Comparison of ENCODE assay signal across 13 mouse cellular contexts in the genomic region with DNA sequence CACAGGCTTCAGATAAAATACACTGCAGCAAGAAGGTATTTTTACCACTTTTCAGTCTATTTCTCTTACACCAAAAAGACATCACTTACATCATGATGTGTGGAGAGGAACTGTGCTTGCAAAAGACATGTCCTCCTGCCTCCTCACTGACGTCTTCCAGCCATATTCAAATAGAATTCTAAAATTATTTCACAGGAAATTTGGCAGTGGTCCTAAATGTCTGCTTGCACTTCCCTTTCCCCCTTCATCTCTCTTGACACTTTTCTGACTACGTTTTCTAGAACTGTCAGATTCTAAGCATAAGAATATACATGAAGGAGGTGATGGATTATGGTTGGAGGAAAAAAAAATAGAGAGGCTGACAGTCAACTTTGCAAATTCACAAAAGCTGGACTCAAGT. TPM values are rescaled to one million over a fixed set of nuclear protein-coding genes. Genes with fewer than 3 reads are reported as not detected.
DNase-seq lines count a peak whose midpoint lies in the region; ATAC-seq and TF ChIP-seq lines count a peak whose summit lies in the region.
"Had no signal": no experiment of that assay in that cellular context is flagged by ENCODE, and none has a peak within 500 bp of the region (broad histone marks: within the 10 kb centered on the region; RNA-seq: fewer than 3 reads in every experiment).

No protein-coding gene starts in this region.

- 49% methylated on average over 2 of the region's 2 CpGs for WGBS in forebrain, embryonic 12.5 days
- WGBS in hindbrain, embryonic 10.5 days: 53% methylated on average over 2 of the region's 2 CpGs
- WGBS in neural tube, embryonic 13.5 days: 23% methylated on average over 2 of the region's 2 CpGs

- H3K36me3 ChIP-seq in forebrain, embryonic 12.5 days (replicated peaks): peaks cover 2% of the 10 kb centered on the region
- H3K36me3 ChIP-seq in hindbrain, embryonic 10.5 days: peaks cover 27% of the 10 kb centered on the region
- peaks cover 4% of the 10 kb centered on the region for H3K36me3 ChIP-seq in neural tube, embryonic 13.5 days

- no peak overlapping the region for H3K4me2 ChIP-seq in forebrain, embryonic 12.5 days
- no peak overlapping the region for H3K4me2 ChIP-seq in neural tube, embryonic 13.5 days

- no peak for ATAC-seq in forebrain, embryonic 12.5 days (ENCODE audit: low FRiP score)
- ATAC-seq in neural tube, embryonic 13.5 days (ENCODE audit: low read depth): no peak
- ATAC-seq: intestine, postnatal 0 days had no signal

- no peak for TF ChIP-seq CTCF in layer of hippocampus, adult 2 months (conservative IDR thresholded peaks at IDR 0.05)

- no peaks in the 10 kb centered on the region for H3K27me3 ChIP-seq in forebrain, embryonic 12.5 days
- H3K27me3 ChIP-seq in hindbrain, embryonic 10.5 days (ENCODE audit: insufficient read depth, poor library complexity, severe bottlenecking): peaks cover 84% of the 10 kb centered on the region
- H3K27me3 ChIP-seq in neural tube, embryonic 13.5 days: no peaks in the 10 kb centered on the region; the same call in none of the 2 replicates

- H3K27ac ChIP-seq in layer of hippocampus, adult 2 months: peak overlapping the region; percentile 77
- H3K27ac ChIP-seq in forebrain, embryonic 12.5 days: peak overlapping the region; percentile 77
- H3K27ac ChIP-seq in hindbrain, embryonic 10.5 days: peak overlapping the region; percentile 77
- H3K27ac ChIP-seq in neural tube, embryonic 13.5 days (replicated peaks): peak overlapping the region; percentile 69

- no peak overlapping the region for H3K4me3 ChIP-seq in layer of hippocampus, adult 2 months
- no peak overlapping the region for H3K4me3 ChIP-seq in forebrain, embryonic 12.5 days (replicated peaks)
- no peak overlapping the region for H3K4me3 ChIP-seq in hindbrain, embryonic 10.5 days
- no peak overlapping the region for H3K4me3 ChIP-seq in neural tube, embryonic 13.5 days

- no peak overlapping the region for H3K9ac ChIP-seq in forebrain, embryonic 12.5 days
- no peak overlapping the region for H3K9ac ChIP-seq in neural tube, embryonic 13.5 days

- no peak for DNase-seq in layer of hippocampus, adult 2 months (ENCODE audit: low spot score in 2 of 2)
- no peak for DNase-seq in layer of hippocampus, postnatal 14 days (ENCODE audit: low spot score in 2 of 2)
- no peak for DNase-seq in hindbrain, embryonic 10.5 days (ENCODE audit: low spot score)
- DNase-seq in ovary, postnatal 36 days (ENCODE audit: low spot score): no peak
- no peak for DNase-seq in lung, postnatal 10 days
- DNase-seq: adrenal gland, adult 2 months; gastrocnemius, postnatal 14 days; layer of hippocampus, postnatal 36 days; liver; lung, postnatal 4 days had no signal

- H3K9me3 ChIP-seq in forebrain, embryonic 12.5 days: no peaks in the 10 kb centered on the region
- no peaks in the 10 kb centered on the region for H3K9me3 ChIP-seq in hindbrain, embryonic 10.5 days
- H3K9me3 ChIP-seq in neural tube, embryonic 13.5 days: no peaks in the 10 kb centered on the region

- H3K4me1 ChIP-seq in forebrain, embryonic 12.5 days: peaks cover 54% of the 10 kb centered on the region
- peaks cover 81% of the 10 kb centered on the region for H3K4me1 ChIP-seq in hindbrain, embryonic 10.5 days (replicated peaks)
- H3K4me1 ChIP-seq in neural tube, embryonic 13.5 days (replicated peaks): peaks cover 72% of the 10 kb centered on the region

RNA-seq across cellular contexts. Expression of gene Ptn, which starts 33.0 kb away (rescaled TPM):
- total RNA-seq in layer of hippocampus, adult 2 months (2021): 100 to 1,000 TPM; 217 to 220 TPM
- total RNA-seq in layer of hippocampus, postnatal 14 days (2021): 100 to 1,000 TPM; 358 to 368 TPM
- polyA plus RNA-seq in forebrain, embryonic 12.5 days (2016; fragmentation: Nextera tagmentation; extraction: Ambion mirVana): 310 and 357 TPM in 2 replicates
- polyA plus RNA-seq in hindbrain, embryonic 10.5 days (2016; fragmentation: Nextera tagmentation; extraction: Ambion mirVana): 232 and 295 TPM in 2 replicates
- 622 and 732 TPM in 2 replicates for polyA plus RNA-seq in neural tube, embryonic 13.5 days (2015; fragmentation: Nextera tagmentation; extraction: Ambion mirVana)
